Mouse (Mus musculus) embryo, embryonic 10 days (tissue): ENCODE measurements around the gene Chaf1b.

ENCODE experiments used
- DNase-seq: peaks from one replicate; pipeline ENCODE4 v3.0.0-alpha.2; 2015; ENCODE audit warnings: low spot score

The Chaf1b gene

DNA sequence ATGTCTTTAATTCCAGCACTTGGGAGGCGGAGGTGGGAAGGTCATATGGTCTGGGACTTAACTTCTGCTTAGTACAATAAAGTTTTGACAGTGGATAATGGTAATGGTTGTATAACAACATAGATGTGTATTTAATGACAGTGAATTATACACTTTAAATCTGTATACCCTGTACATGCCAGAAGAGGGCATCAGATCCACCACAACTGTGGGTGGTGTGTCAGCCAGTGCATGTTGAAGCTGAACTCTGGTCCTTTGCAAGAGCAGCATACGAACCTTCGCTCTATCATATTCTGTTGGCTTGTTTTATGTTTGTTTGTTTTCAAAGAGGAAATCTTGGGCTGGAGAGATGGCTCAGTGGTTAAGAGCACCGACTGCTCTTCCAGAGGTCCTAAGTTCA is 63.7 kb downstream of the Chaf1b start:
- DNase-seq, result no peak
